Mouse (Mus musculus) layer of hippocampus, adult 2 months (tissue): ENCODE measurements at regions not wholly inside any gene's neighbourhood (a gene's known extent, or its start where the extent isn't known, plus 50 kb on each side); places are given as distances from the start of the nearest gene placed in this dataset.

Source experiments
- DNase-seq, 2 experiments: peaks; one replicate each; pipeline ENCODE4 v3.0.0; 2022; ENCODE audit warnings: low spot score in 2 of 2
- H3K27ac ChIP-seq: fragments of 200-600 bp; 2 replicates; pipeline ENCODE4 v1.8.1; 2022
- H3K4me3 ChIP-seq: fragments of 200-600 bp; 2 replicates; pipeline ENCODE4 v1.8.1; 2022; ENCODE audit warnings: mild to moderate bottlenecking
- CTCF ChIP-seq: fragments of 200-600 bp; conservative IDR thresholded peaks from 2 replicates; pipeline ENCODE4 v1.8.1; 2022; ENCODE audit warnings: antibody characterized with exemption, mild to moderate bottlenecking, moderate library complexity

- DNase-seq, result no peak
- Histone ChIP-seq H3K27ac (no peak overlapping the region), H3K4me3 (no peak overlapping the region)
- no peak for TF ChIP-seq CTCF
Observed at GRCm38 (mm10) chr12:29192391-29192790, 335.8 kb upstream of the Myt1l start.

- no peak for DNase-seq
- TF ChIP-seq CTCF, result no peak
Observed at GRCm38 (mm10) chr12:29211946-29212345, 316.2 kb upstream of the Myt1l start.

GRCm38 (mm10) chr12:29213625-29214024 lies 314.6 kb upstream of the Myt1l start:
- no peak for TF ChIP-seq CTCF
- Histone ChIP-seq H3K27ac (no peak overlapping the region), H3K4me3 (no peak overlapping the region)
- peak in 1 of 2 experiments; percentile 55 for DNase-seq

More at GRCm38 (mm10) chr12:29211946-29212345, 316.2 kb upstream of the Myt1l start:
- Histone ChIP-seq H3K27ac (no peak overlapping the region), H3K4me3 (no peak overlapping the region)

- Histone ChIP-seq H3K27ac (no peak overlapping the region), H3K4me3 (no peak overlapping the region)
- no peak for TF ChIP-seq CTCF
- DNase-seq, result no peak
Observed at GRCm38 (mm10) chr12:29222099-29222498, 306.1 kb upstream of the Myt1l start.

GRCm38 (mm10) chr12:29226001-29226400 lies 302.2 kb upstream of the Myt1l start:
- H3K4me3 ChIP-seq, result no peak overlapping the region
- TF ChIP-seq CTCF, result no peak
- DNase-seq, result no peak
- H3K27ac ChIP-seq, result no peak overlapping the region

- DNase-seq, result no peak
- no peak for TF ChIP-seq CTCF
- H3K4me3 ChIP-seq, result no peak overlapping the region
- H3K27ac ChIP-seq, result peak overlapping the region; percentile 70
Observed at GRCm38 (mm10) chr12:29232492-29233447, 295.4 kb upstream of the Myt1l start.

GRCm38 (mm10) chr12:29236496-29236895 lies 291.7 kb upstream of the Myt1l start:
- no peak for DNase-seq
- TF ChIP-seq CTCF, result no peak
- Histone ChIP-seq H3K27ac (no peak overlapping the region), H3K4me3 (no peak overlapping the region)

- no peak for TF ChIP-seq CTCF
Observed at GRCm38 (mm10) chr12:29237516-29237915, 290.7 kb upstream of the Myt1l start.

GRCm38 (mm10) chr12:29239482-29239881 lies 288.7 kb upstream of the Myt1l start:
- no peak for TF ChIP-seq CTCF
- Histone ChIP-seq H3K27ac (peak overlapping the region; percentile 82), H3K4me3 (no peak overlapping the region)
- DNase-seq, result no peak

More at GRCm38 (mm10) chr12:29237516-29237915, 290.7 kb upstream of the Myt1l start:
- Histone ChIP-seq H3K27ac (no peak overlapping the region), H3K4me3 (no peak overlapping the region)
- DNase-seq, result no peak

GRCm38 (mm10) chr12:29239975-29240374 lies 288.2 kb upstream of the Myt1l start:
- no peak for TF ChIP-seq CTCF
- peak overlapping the region; percentile 82 for H3K27ac ChIP-seq
- DNase-seq, result peak; percentile 73 to 77
- no peak overlapping the region for H3K4me3 ChIP-seq

GRCm38 (mm10) chr12:29243087-29243486 lies 285.1 kb upstream of the Myt1l start:
- Histone ChIP-seq H3K4me3 (no peak overlapping the region), H3K27ac (no peak overlapping the region)
- TF ChIP-seq CTCF, result no peak
- no peak for DNase-seq

- Histone ChIP-seq H3K27ac (no peak overlapping the region), H3K4me3 (no peak overlapping the region)
- TF ChIP-seq CTCF, result no peak
- DNase-seq, result no peak
Observed at GRCm38 (mm10) chr12:29246041-29246440, 282.1 kb upstream of the Myt1l start.

GRCm38 (mm10) chr12:29247356-29247755 lies 280.8 kb upstream of the Myt1l start:
- no peak overlapping the region for H3K4me3 ChIP-seq
- TF ChIP-seq CTCF, result no peak
- H3K27ac ChIP-seq, result peak overlapping the region; percentile 50
- peak; percentile 55 to 68 for DNase-seq

GRCm38 (mm10) chr12:29248459-29248858 lies 279.7 kb upstream of the Myt1l start:
- Histone ChIP-seq H3K4me3 (no peak overlapping the region), H3K27ac (no peak overlapping the region)
- no peak for DNase-seq
- TF ChIP-seq CTCF, result peak; percentile 58
